Mouse (Mus musculus) megakaryocyte, embryonic 14.5 days (primary cell): ENCODE results near the gene Gja8. TPM values are rescaled to one million over a fixed set of nuclear protein-coding genes. Genes with fewer than 3 reads are reported as not detected.

Experiments used
- H3K27me3 ChIP-seq: replicated peaks from 2 replicates; pipeline ENCODE3; 2012; ENCODE audit warnings: inconsistent platforms
- H3K36me3 ChIP-seq: replicated peaks from 2 replicates; pipeline ENCODE3; 2012; ENCODE audit warnings: low read length, inconsistent platforms, mixed read lengths
- H3K4me1 ChIP-seq: 2 replicates; pipeline ENCODE4 v1.6.1; 2012; ENCODE audit warnings: inconsistent platforms
- H3K4me3 ChIP-seq: replicated peaks from 2 replicates; pipeline ENCODE3; 2012; ENCODE audit warnings: moderate library complexity, mild to moderate bottlenecking, inconsistent platforms
- H3K9me3 ChIP-seq: 2 replicates; pipeline ENCODE4 v1.6.1; 2012; ENCODE audit warnings: inconsistent platforms
- FLI1 ChIP-seq: IDR thresholded peaks from 2 replicates; pipeline ENCODE4 v1.6.1; 2012; ENCODE audit warnings: low read length, inconsistent platforms, mixed read lengths
- GATA1 ChIP-seq: IDR thresholded peaks from 3 replicates; pipeline ENCODE4 v1.6.1; 2012; ENCODE audit warnings: mixed read lengths, low read length, inconsistent platforms, borderline replicate concordance
- polyA plus RNA-seq: library from polyadenylated mRNA; stranded (reverse); fragments of >175 nt; gene quantifications from 2 replicates; pipeline ENCODE4 v1.2.3, GENCODE M21; 2012; ENCODE audit warnings: low replicate concordance; ENCODE audit not compliant: insufficient read depth

Gene Gja8
- polyA plus RNA-seq, 1 experiment, result not detected

GRCm38 (mm10) chr3:96882061-96882849 lies 43.6 kb downstream of the Gja8 start:
- H3K27me3 ChIP-seq, result no peaks in the 10 kb centered on the region
- peaks cover 91% of the 10 kb centered on the region for H3K36me3 ChIP-seq
- no peak overlapping the region for H3K4me3 ChIP-seq
- no peak for TF ChIP-seq GATA1
- no peak for TF ChIP-seq FLI1
- H3K9me3 ChIP-seq, result no peaks in the 10 kb centered on the region
- H3K4me1 ChIP-seq, result peaks cover 29% of the 10 kb centered on the region

- H3K4me3 ChIP-seq, result no peak overlapping the region
- TF ChIP-seq GATA1 (no peak), FLI1 (no peak)
- peaks cover 91% of the 10 kb centered on the region for H3K36me3 ChIP-seq
- H3K4me1 ChIP-seq, result peaks cover 29% of the 10 kb centered on the region
- no peaks in the 10 kb centered on the region for H3K27me3 ChIP-seq
- no peaks in the 10 kb centered on the region for H3K9me3 ChIP-seq
Observed at GRCm38 (mm10) chr3:96881557-96881956, 44.3 kb downstream of the Gja8 start.

- Histone ChIP-seq H3K36me3 (peaks cover 90% of the 10 kb centered on the region), H3K4me3 (no peak overlapping the region), H3K4me1 (peaks cover 29% of the 10 kb centered on the region), H3K27me3 (no peaks in the 10 kb centered on the region), H3K9me3 (no peaks in the 10 kb centered on the region)
- TF ChIP-seq GATA1, result no peak
- no peak for TF ChIP-seq FLI1
Observed at GRCm38 (mm10) chr3:96880385-96880784, 45.4 kb downstream of the Gja8 start.

GRCm38 (mm10) chr3:96879536-96879935 lies 46.3 kb downstream of the Gja8 start:
- H3K9me3 ChIP-seq, result no peaks in the 10 kb centered on the region
- peaks cover 92% of the 10 kb centered on the region for H3K36me3 ChIP-seq
- TF ChIP-seq FLI1 (no peak), GATA1 (no peak)
- H3K4me1 ChIP-seq, result peaks cover 29% of the 10 kb centered on the region
- no peak overlapping the region for H3K4me3 ChIP-seq
- H3K27me3 ChIP-seq, result no peaks in the 10 kb centered on the region

GRCm38 (mm10) chr3:96874808-96875571 lies 50.8 kb downstream of the Gja8 start:
- Histone ChIP-seq H3K36me3 (peaks cover 94% of the 10 kb centered on the region), H3K9me3 (no peaks in the 10 kb centered on the region), H3K4me1 (no peaks in the 10 kb centered on the region), H3K4me3 (no peak overlapping the region), H3K27me3 (no peaks in the 10 kb centered on the region)
- no peak for TF ChIP-seq FLI1
- TF ChIP-seq GATA1, result no peak

- peak overlapping the region; percentile 10 for H3K4me3 ChIP-seq
- no peaks in the 10 kb centered on the region for H3K27me3 ChIP-seq
- peaks cover 97% of the 10 kb centered on the region for H3K36me3 ChIP-seq
- H3K9me3 ChIP-seq, result no peaks in the 10 kb centered on the region
- TF ChIP-seq FLI1 (no peak), GATA1 (no peak)
- no peaks in the 10 kb centered on the region for H3K4me1 ChIP-seq
Observed at GRCm38 (mm10) chr3:96872501-96872900, 53.3 kb downstream of the Gja8 start.

- no peaks in the 10 kb centered on the region for H3K4me1 ChIP-seq
- H3K36me3 ChIP-seq, result peaks cover 84% of the 10 kb centered on the region
- TF ChIP-seq FLI1, result no peak
- TF ChIP-seq GATA1, result no peak
- H3K9me3 ChIP-seq, result no peaks in the 10 kb centered on the region
- no peaks in the 10 kb centered on the region for H3K27me3 ChIP-seq
- H3K4me3 ChIP-seq, result no peak overlapping the region
Observed at GRCm38 (mm10) chr3:96871070-96871469, 54.8 kb downstream of the Gja8 start.

- no peaks in the 10 kb centered on the region for H3K4me1 ChIP-seq
- no peaks in the 10 kb centered on the region for H3K27me3 ChIP-seq
- H3K4me3 ChIP-seq, result no peak overlapping the region
- no peaks in the 10 kb centered on the region for H3K9me3 ChIP-seq
- H3K36me3 ChIP-seq, result peaks cover 76% of the 10 kb centered on the region
- TF ChIP-seq GATA1, result no peak
- TF ChIP-seq FLI1, result no peak
Observed at GRCm38 (mm10) chr3:96870270-96870669, 55.5 kb downstream of the Gja8 start.

- no peaks in the 10 kb centered on the region for H3K4me1 ChIP-seq
- no peak overlapping the region for H3K4me3 ChIP-seq
- H3K9me3 ChIP-seq, result no peaks in the 10 kb centered on the region
- TF ChIP-seq GATA1, result no peak
- TF ChIP-seq FLI1, result no peak
- peaks cover 65% of the 10 kb centered on the region for H3K36me3 ChIP-seq
- no peaks in the 10 kb centered on the region for H3K27me3 ChIP-seq
Observed at GRCm38 (mm10) chr3:96869091-96869490, 56.7 kb downstream of the Gja8 start.

- Histone ChIP-seq H3K27me3 (no peaks in the 10 kb centered on the region), H3K4me1 (no peaks in the 10 kb centered on the region), H3K36me3 (peaks cover 60% of the 10 kb centered on the region), H3K4me3 (no peak overlapping the region), H3K9me3 (no peaks in the 10 kb centered on the region)
- TF ChIP-seq FLI1, result no peak
Observed at GRCm38 (mm10) chr3:96868566-96868965, 57.3 kb downstream of the Gja8 start.

GRCm38 (mm10) chr3:96867863-96868262 lies 58.0 kb downstream of the Gja8 start:
- TF ChIP-seq GATA1 (no peak), FLI1 (no peak)
- Histone ChIP-seq H3K27me3 (no peaks in the 10 kb centered on the region), H3K36me3 (peaks cover 53% of the 10 kb centered on the region), H3K4me3 (no peak overlapping the region), H3K9me3 (no peaks in the 10 kb centered on the region), H3K4me1 (no peaks in the 10 kb centered on the region)

Other genes with a start within 250 kb of the Gja8 start
- 30.6 and 32.8 TPM in 2 replicates for gene Pias3, start 229.6 kb downstream of the Gja8 start, polyA plus RNA-seq
- 0.17 TPM in 1 of 2 replicates, not detected in the other for gene Nudt17, start 217.5 kb downstream of the Gja8 start, polyA plus RNA-seq
- 0.70 and 5.0 TPM in 2 replicates for gene Polr3c, start 198.4 kb downstream of the Gja8 start, polyA plus RNA-seq
- gene Rnf115, start 198.4 kb downstream of the Gja8 start, polyA plus RNA-seq, result 2.5 and 19.1 TPM in 2 replicates
- gene Pdzk1, start 96.7 kb downstream of the Gja8 start, polyA plus RNA-seq, result 0.89 TPM in 1 of 2 replicates, not detected in the other
- gene Cd160, start 96.7 kb downstream of the Gja8 start, polyA plus RNA-seq, result not detected in 2 replicates
- not detected in 2 replicates for gene Gja5, start 21.3 kb downstream of the Gja8 start, polyA plus RNA-seq
- 0.97 and 1.8 TPM in 2 replicates for gene Gpr89, start 20.7 kb downstream of the Gja8 start, polyA plus RNA-seq
- gene Acp6, start 232.8 kb upstream of the Gja8 start, polyA plus RNA-seq, result 6.1 and 14.1 TPM in 2 replicates